In the genomic region with DNA sequence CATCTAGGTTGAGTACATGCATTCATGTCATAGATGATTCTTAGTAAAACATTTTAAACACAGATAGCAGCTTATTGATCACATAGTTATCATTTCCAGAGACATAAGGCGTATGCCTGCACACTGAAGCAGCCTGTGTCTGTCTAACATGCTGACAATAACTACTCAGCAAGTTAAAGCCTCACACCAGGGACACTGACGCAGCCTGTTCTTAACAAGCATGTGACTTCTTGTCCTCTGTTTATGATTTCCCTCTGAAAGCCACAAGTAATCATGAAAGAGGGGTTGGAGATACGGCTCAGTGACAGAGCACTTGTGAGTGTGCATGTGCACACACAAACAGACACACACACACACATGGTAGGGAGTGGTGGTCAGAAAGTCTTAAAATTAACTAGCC, we compare ENCODE assay signal across 10 mouse cellular contexts.
A peak's percentile ranks its signal among the peaks of the same experiment; 100 is the strongest.
DNase-seq lines count a peak whose midpoint lies in the region; ATAC-seq and TF ChIP-seq lines count a peak whose summit lies in the region.
"Had no signal": no experiment of that assay in that cellular context is flagged by ENCODE, and none has a peak within 500 bp of the region (broad histone marks: within the 10 kb centered on the region; RNA-seq: fewer than 3 reads in every experiment).

No protein-coding gene starts in this region.

- no peak overlapping the region for H3K4me3 ChIP-seq in heart, embryonic 12.5 days
- H3K4me3 ChIP-seq in heart, embryonic 10.5 days, result no peak overlapping the region
- no peak overlapping the region for H3K4me3 ChIP-seq in lung, embryonic 14.5 days (ENCODE audit: low read depth, low read length)
- H3K4me3 ChIP-seq in embryonic facial prominence, embryonic 12.5 days, result no peak overlapping the region
- no peak overlapping the region for H3K4me3 ChIP-seq in limb, embryonic 12.5 days (replicated peaks)
- H3K4me3 ChIP-seq: forebrain, embryonic 15.5 days had no signal

- H3K36me3 ChIP-seq in heart, embryonic 12.5 days, result no peaks in the 10 kb centered on the region
- no peaks in the 10 kb centered on the region for H3K36me3 ChIP-seq in heart, embryonic 10.5 days
- H3K36me3 ChIP-seq in lung, embryonic 14.5 days (ENCODE audit: insufficient read depth), result no peaks in the 10 kb centered on the region
- no peaks in the 10 kb centered on the region for H3K36me3 ChIP-seq in embryonic facial prominence, embryonic 12.5 days
- H3K36me3 ChIP-seq in limb, embryonic 12.5 days, result no peaks in the 10 kb centered on the region
- H3K36me3 ChIP-seq: forebrain, embryonic 15.5 days had no signal

- H3K27ac ChIP-seq in heart, embryonic 12.5 days (ENCODE audit: poor library complexity, severe bottlenecking), result peak overlapping the region; percentile 80
- no peak overlapping the region for H3K27ac ChIP-seq in heart, embryonic 10.5 days
- peak overlapping the region; percentile 75; the same call in 1 of the 2 replicates for H3K27ac ChIP-seq in lung, embryonic 14.5 days (ENCODE audit: low read depth)
- peak overlapping the region; percentile 91 for H3K27ac ChIP-seq in embryonic facial prominence, embryonic 12.5 days
- H3K27ac ChIP-seq in limb, embryonic 12.5 days, result peak overlapping the region; percentile 96
- H3K27ac ChIP-seq: forebrain, embryonic 15.5 days had no signal

- peaks cover 41% of the 10 kb centered on the region for H3K4me1 ChIP-seq in heart, embryonic 12.5 days (replicated peaks)
- H3K4me1 ChIP-seq in heart, embryonic 10.5 days, result peaks cover 34% of the 10 kb centered on the region
- H3K4me1 ChIP-seq in lung, embryonic 14.5 days (ENCODE audit: insufficient read depth), result peaks cover 25% of the 10 kb centered on the region
- peaks cover 57% of the 10 kb centered on the region for H3K4me1 ChIP-seq in embryonic facial prominence, embryonic 12.5 days
- H3K4me1 ChIP-seq in limb, embryonic 12.5 days (replicated peaks), result peaks cover 77% of the 10 kb centered on the region

- no peaks in the 10 kb centered on the region for H3K27me3 ChIP-seq in heart, embryonic 12.5 days (replicated peaks)
- no peaks in the 10 kb centered on the region for H3K27me3 ChIP-seq in heart, embryonic 10.5 days (ENCODE audit: insufficient read depth, poor library complexity, severe bottlenecking)
- H3K27me3 ChIP-seq in lung, embryonic 14.5 days (ENCODE audit: insufficient read depth, low read length), result no peaks in the 10 kb centered on the region
- H3K27me3 ChIP-seq in embryonic facial prominence, embryonic 12.5 days, result no peaks in the 10 kb centered on the region
- H3K27me3 ChIP-seq in limb, embryonic 12.5 days, result no peaks in the 10 kb centered on the region
- H3K27me3 ChIP-seq: forebrain, embryonic 15.5 days had no signal

- 72% methylated on average over 3 of the region's 3 CpGs for WGBS in heart, embryonic 12.5 days
- 72% methylated on average over 3 of the region's 3 CpGs for WGBS in heart, embryonic 10.5 days
- 60% methylated on average over 3 of the region's 3 CpGs for WGBS in lung, embryonic 14.5 days
- 48% methylated on average over 3 of the region's 3 CpGs for WGBS in embryonic facial prominence, embryonic 12.5 days
- WGBS in limb, embryonic 12.5 days, result 30% methylated on average over 3 of the region's 3 CpGs

- no peaks in the 10 kb centered on the region for H3K9me3 ChIP-seq in heart, embryonic 12.5 days (replicated peaks)
- no peaks in the 10 kb centered on the region for H3K9me3 ChIP-seq in heart, embryonic 10.5 days
- no peaks in the 10 kb centered on the region for H3K9me3 ChIP-seq in lung, embryonic 14.5 days (ENCODE audit: low read depth, low read length)
- no peaks in the 10 kb centered on the region for H3K9me3 ChIP-seq in embryonic facial prominence, embryonic 12.5 days
- no peaks in the 10 kb centered on the region for H3K9me3 ChIP-seq in limb, embryonic 12.5 days
- H3K9me3 ChIP-seq: forebrain, embryonic 15.5 days had no signal

- TF ChIP-seq CTCF in lung, embryonic 14.5 days (IDR thresholded peaks at IDR 0.05; ENCODE audit: low read depth), result no peak

- ATAC-seq in heart, embryonic 12.5 days (ENCODE audit: insufficient number of reproducible peaks, low FRiP score), result no peak
- ATAC-seq in lung, embryonic 14.5 days (ENCODE audit: insufficient read depth), result no peak
- ATAC-seq in embryonic facial prominence, embryonic 12.5 days (ENCODE audit: insufficient number of reproducible peaks, insufficient read depth, low FRiP score, low TSS enrichment), result no peak
- no peak for ATAC-seq in limb, embryonic 12.5 days (ENCODE audit: insufficient number of reproducible peaks, insufficient read depth, low FRiP score, low TSS enrichment, low read depth)

- H3K4me2 ChIP-seq in heart, embryonic 12.5 days, result no peak overlapping the region
- no peak overlapping the region for H3K4me2 ChIP-seq in lung, embryonic 14.5 days
- no peak overlapping the region for H3K4me2 ChIP-seq in embryonic facial prominence, embryonic 12.5 days (replicated peaks)
- H3K4me2 ChIP-seq in limb, embryonic 12.5 days, result no peak overlapping the region
- H3K4me2 ChIP-seq: forebrain, embryonic 15.5 days had no signal

- no peak for DNase-seq in heart, embryonic 10.5 days (ENCODE audit: low spot score)
- DNase-seq in lung, embryonic 14.5 days, result no peak
- no peak for DNase-seq in lung, adult 18-20 months
- DNase-seq in cerebellum, adult 8-10 months, result no peak
- DNase-seq in natural killer cell, adult 2 months (ENCODE audit: low spot score in 2 of 2), result no peak
- DNase-seq: lung, postnatal 36 days had no signal

- H3K9ac ChIP-seq in heart, embryonic 12.5 days, result no peak overlapping the region
- no peak overlapping the region for H3K9ac ChIP-seq in lung, embryonic 14.5 days
- no peak overlapping the region for H3K9ac ChIP-seq in embryonic facial prominence, embryonic 12.5 days
- H3K9ac ChIP-seq in limb, embryonic 12.5 days (replicated peaks), result 0 out of 2 replicates have a peak overlapping the region, but pooled peaks have one; percentile 9
- H3K9ac ChIP-seq: forebrain, embryonic 15.5 days had no signal
